Mouse (Mus musculus) brown adipose tissue, adult 24 weeks (tissue): Measurements from ENCODE around the gene Gimap4. TPM values are rescaled to one million over a fixed set of nuclear protein-coding genes. Genes with fewer than 3 reads are reported as not detected.

Experiments
- H3K27ac ChIP-seq: fragments of 200-500 bp; replicated peaks from 2 replicates; pipeline ENCODE4 v1.5.1; 2012; ENCODE audit warnings: low read depth, mild to moderate bottlenecking, low read length
- H3K4me1 ChIP-seq: fragments of 200-500 bp; 2 replicates; pipeline ENCODE4 v1.6.1; 2012; ENCODE audit warnings: low read length, mixed read lengths; ENCODE audit not compliant: control insufficient read depth, insufficient read depth, insufficient read length
- H3K4me3 ChIP-seq: fragments of 200-500 bp; 2 replicates; pipeline ENCODE4 v1.5.1; 2012; ENCODE audit warnings: low read depth, mild to moderate bottlenecking, low read length, moderate library complexity; ENCODE audit not compliant: insufficient read depth
- polyA plus RNA-seq: library from polyadenylated mRNA; stranded (reverse); fragments of >200 nt; gene quantifications from 2 replicates; pipeline ENCODE4 v1.2.4, GENCODE M21; 2012; ENCODE audit not compliant: missing spikeins, insufficient read depth, insufficient read length

The Gimap4 gene
- polyA plus RNA-seq, 1 experiment = 13.3 TPM

DNA sequence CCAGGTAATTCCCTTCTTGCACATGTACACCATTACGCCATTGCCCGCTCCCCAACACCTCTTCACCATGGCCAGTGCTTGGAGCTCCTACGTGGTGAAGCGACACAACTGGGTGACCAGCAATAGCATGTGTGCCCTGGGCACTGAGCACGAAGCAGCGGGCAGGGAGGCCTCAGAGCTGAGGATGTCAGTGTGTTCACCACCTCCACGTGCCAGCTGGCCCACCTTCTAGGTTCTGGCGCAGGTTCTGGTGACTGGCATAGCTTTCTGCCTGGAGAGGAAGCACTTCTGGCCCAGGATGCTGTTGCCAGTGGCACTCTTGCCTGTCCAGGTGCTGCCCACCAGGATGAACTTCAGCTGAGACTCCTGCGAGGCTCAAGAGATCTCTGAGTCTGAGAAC lies 18.9 kb upstream of the Gimap4 start:
- no peaks in the 10 kb centered on the region for H3K4me1 ChIP-seq
- no peak overlapping the region for H3K4me3 ChIP-seq
- no peak overlapping the region for H3K27ac ChIP-seq

GRCm38 (mm10) chr6:48666159-48666586 lies 18.2 kb upstream of the Gimap4 start:
- Histone ChIP-seq H3K27ac (no peak overlapping the region), H3K4me3 (no peak overlapping the region), H3K4me1 (no peaks in the 10 kb centered on the region)

GRCm38 (mm10) chr6:48668022-48668421 lies 16.3 kb upstream of the Gimap4 start:
- Histone ChIP-seq H3K4me3 (no peak overlapping the region), H3K27ac (no peak overlapping the region), H3K4me1 (no peaks in the 10 kb centered on the region)

- H3K4me1 ChIP-seq = no peaks in the 10 kb centered on the region
- no peak overlapping the region for H3K27ac ChIP-seq
- H3K4me3 ChIP-seq = no peak overlapping the region
Observed at GRCm38 (mm10) chr6:48669446-48669969, 14.8 kb upstream of the Gimap4 start.

- Histone ChIP-seq H3K4me3 (no peak overlapping the region), H3K27ac (no peak overlapping the region), H3K4me1 (no peaks in the 10 kb centered on the region)
Observed at GRCm38 (mm10) chr6:48674291-48675058, 9.9 kb upstream of the Gimap4 start.

GRCm38 (mm10) chr6:48675400-48675930 lies 8.9 kb upstream of the Gimap4 start:
- peak overlapping the region; percentile 47 for H3K27ac ChIP-seq
- H3K4me1 ChIP-seq = peaks cover 3% of the 10 kb centered on the region; the same call in 1 of the 2 replicates
- peak overlapping the region; percentile 74 for H3K4me3 ChIP-seq

GRCm38 (mm10) chr6:48675931-48676859 lies 8.2 kb upstream of the Gimap4 start, which contains the start of gene Gimap9:
Gimap9 (plus strand) TSS chr6:48676129.
- peaks cover 4% of the 10 kb centered on the region; the same call in 1 of the 2 replicates for H3K4me1 ChIP-seq
- H3K4me3 ChIP-seq = peak within 1 kb of the TSS; percentile 74
- peak within 1 kb of the TSS; percentile 92 for H3K27ac ChIP-seq

- Histone ChIP-seq H3K4me3 (peak overlapping the region; percentile 38), H3K27ac (no peak overlapping the region), H3K4me1 (peaks cover 5% of the 10 kb centered on the region; the same call in 1 of the 2 replicates)
Observed at GRCm38 (mm10) chr6:48676860-48677415, 7.4 kb upstream of the Gimap4 start.

DNA sequence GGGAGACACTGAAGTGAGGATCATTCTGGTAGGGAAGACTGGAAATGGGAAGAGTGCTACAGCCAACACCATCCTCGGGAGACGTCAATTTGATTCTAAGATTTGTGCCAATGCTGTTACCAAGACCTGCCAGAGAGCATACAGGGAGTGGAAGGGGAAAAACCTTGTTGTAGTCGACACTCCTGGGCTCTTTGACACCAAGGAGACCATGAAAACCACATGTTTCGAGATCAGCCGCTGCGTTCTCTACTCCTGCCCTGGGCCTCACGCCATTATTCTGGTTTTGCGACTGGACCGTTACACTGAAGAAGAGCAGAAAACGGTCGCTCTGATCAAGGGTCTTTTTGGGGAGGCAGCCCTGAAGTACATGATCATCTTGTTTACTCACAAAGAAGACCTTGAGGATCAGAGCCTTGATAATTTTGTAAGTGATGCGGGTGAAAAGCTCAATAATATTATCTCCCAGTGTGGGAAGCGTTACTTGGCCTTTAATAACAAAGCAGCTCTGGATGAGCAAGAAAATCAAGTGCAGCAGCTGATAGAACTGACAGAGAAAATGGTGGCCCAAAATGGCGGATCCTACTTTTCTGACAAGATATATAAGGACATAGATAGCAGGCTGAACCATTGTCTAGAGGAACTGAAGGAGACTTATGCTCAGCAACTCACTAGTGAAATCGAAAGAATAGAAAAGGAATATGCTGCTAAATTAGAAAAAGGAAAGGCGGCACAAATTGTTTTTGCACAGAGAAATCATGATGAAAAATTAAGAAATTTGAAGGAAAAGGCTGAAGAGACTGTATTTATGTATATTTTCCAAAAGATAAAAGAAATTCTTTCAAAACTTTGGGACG lies 6.6 kb upstream of the Gimap4 start:
- H3K27ac ChIP-seq = peak overlapping the region; percentile 30; the same call in 1 of the 2 replicates
- no peak overlapping the region; the same call in 1 of the 2 replicates for H3K4me3 ChIP-seq
- peaks cover 8% of the 10 kb centered on the region; the same call in 1 of the 2 replicates for H3K4me1 ChIP-seq

DNA sequence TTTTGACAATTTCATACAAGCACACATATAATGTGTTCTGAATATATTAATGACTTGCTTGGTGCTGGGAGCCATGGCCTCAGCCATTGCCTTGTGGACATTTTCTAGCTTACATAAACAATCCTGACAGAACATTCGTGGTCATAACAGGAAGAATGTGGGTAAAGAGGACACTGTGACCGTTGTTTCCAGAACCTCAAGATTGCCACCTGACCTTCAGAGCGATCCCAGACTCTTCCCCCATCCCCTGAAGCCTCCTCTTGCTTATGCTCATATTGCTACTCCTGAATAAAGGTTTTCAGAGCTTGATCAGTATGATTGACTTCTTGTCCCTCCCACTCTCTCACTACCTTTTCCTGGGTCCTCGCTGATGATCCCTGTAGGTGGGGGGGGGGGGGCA lies 6.0 kb upstream of the Gimap4 start:
- Histone ChIP-seq H3K4me1 (peaks cover 10% of the 10 kb centered on the region; the same call in 1 of the 2 replicates), H3K27ac (no peak overlapping the region), H3K4me3 (no peak overlapping the region)

GRCm38 (mm10) chr6:48679701-48680100 lies 4.6 kb upstream of the Gimap4 start:
- H3K27ac ChIP-seq = peak overlapping the region; percentile 12; the same call in 1 of the 2 replicates
- H3K4me3 ChIP-seq = no peak overlapping the region
- peaks cover 10% of the 10 kb centered on the region; the same call in 1 of the 2 replicates for H3K4me1 ChIP-seq

- Histone ChIP-seq H3K4me1 (peaks cover 10% of the 10 kb centered on the region; the same call in 1 of the 2 replicates), H3K27ac (peak overlapping the region; percentile 65), H3K4me3 (no peak overlapping the region)
Observed at GRCm38 (mm10) chr6:48680421-48680820, 3.9 kb upstream of the Gimap4 start.

DNA sequence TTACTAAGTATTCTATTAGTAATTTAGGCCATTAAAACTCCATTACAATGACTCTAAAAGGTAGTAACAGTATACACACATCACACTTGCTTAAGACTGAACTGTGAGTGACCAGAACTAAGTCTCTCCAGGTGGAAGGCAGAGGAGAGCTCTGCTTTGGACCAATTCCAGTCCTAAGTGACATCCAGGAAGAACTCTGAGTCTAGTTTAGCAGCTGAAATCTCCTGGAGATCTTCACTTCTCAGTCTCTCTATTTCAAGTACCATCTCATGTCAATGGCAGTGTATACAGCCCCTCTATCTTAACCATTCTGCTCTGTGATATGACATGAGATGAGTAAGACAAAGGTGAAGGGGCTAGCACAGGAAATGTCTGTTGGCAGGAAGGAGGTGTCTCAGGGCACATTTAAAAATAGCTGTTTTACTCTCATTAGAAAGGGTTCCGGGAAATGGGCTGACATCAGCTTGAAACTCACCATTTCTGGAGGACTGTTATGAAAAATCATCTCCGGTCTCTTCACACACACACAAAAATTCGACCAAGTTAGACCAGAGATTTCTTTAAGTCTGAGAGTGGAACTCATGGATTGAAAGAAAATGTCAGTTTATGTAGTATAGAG lies 2.8 kb upstream of the Gimap4 start:
- no peak overlapping the region for H3K4me3 ChIP-seq
- H3K4me1 ChIP-seq = peaks cover 13% of the 10 kb centered on the region; the same call in 1 of the 2 replicates
- H3K27ac ChIP-seq = peak overlapping the region; percentile 92
